Mouse (Mus musculus) kidney, postnatal 25 days (tissue): ENCODE measurements around the gene Iqsec1.
"Not testable (repeated sequence)": the region's sequence is repeated elsewhere in the genome, so short reads cannot be mapped to it uniquely, and the experiment has no call there.

ENCODE experiments used
- DNase-seq, 2 experiments: peaks; one replicate each; pipeline ENCODE4 v3.0.0; 2021; ENCODE audit warnings: mixed read lengths in 2 of 2

The Iqsec1 gene

DNA sequence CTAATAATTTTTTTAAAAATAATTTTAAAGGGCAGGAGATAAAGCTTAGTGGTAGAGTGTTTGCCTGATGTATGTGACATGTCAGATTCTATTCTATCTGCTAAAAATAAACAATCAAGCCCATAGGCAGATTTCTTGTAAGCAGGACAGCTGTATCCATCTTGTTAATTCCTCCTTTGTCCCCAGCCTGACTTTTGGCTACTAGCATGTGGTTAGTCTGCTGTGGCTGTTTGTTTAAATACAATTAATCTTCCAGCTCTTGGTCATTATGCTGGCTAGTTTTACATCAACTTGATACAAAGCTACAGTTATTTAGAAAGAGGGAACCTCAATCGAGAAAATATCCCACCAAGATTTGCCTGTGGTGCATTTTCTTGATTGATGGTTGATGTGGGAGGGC is 337.9 kb downstream of the Iqsec1 start:
- no peak for DNase-seq

DNA sequence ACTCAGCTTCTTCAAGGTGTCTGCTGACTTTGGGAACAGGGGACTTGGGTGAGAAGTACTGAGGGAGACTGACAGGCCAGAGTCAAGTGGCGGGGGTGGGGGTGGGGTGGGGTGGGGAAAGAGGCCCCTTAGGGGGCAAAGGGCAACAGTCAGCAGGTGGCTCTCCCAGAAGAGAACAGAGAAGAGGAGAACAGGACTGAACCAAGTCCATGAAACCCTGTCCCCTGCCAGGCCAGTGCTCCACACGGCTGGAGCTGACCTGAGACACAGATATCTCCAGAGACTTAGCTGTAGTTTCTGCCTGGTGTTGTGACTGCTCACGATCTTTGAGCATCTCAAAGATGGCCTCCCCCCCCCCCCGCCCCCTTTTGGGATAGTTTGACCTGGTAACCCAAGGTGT is 339.2 kb downstream of the Iqsec1 start:
- DNase-seq, result no peak

DNA sequence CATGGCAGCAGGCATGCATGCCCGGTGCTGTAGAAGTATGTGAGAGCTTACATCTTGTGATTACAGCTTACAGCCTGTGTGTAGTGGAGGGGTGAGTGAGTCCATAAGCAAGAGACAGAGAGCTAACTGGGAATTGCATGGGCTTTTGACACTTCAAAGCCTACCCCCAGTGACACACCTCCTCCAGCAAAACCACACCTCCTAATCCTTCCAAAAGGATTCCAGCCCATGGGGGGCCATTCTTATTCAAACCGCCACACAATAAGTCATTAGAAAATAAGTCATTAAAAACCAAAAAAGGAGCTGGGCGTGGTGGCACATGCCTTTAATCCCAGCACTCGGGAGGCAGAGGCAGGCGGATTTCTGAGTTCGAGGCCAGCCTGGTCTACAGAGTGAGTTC is 340.1 kb downstream of the Iqsec1 start:
- no peak for DNase-seq

DNA sequence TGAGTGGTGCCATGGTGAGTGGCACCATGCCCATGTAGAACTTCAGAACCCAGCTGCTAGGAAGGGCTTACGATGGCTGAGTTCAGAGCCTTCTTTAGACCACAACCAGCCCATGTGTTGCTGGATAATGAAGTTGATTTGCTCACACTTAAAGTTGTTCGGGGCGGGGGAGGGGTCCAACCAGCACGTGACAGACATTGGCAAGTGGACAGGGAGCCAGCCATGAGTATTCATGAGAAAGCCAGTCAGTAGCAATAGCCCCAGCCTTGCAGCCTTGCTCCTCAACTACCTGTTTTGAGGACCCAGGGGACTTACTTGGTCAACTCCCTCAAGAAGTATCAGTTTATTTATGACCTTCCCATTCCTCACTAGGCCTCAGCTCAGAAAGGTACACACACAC is 343.5 kb downstream of the Iqsec1 start:
- no peak for DNase-seq

DNA sequence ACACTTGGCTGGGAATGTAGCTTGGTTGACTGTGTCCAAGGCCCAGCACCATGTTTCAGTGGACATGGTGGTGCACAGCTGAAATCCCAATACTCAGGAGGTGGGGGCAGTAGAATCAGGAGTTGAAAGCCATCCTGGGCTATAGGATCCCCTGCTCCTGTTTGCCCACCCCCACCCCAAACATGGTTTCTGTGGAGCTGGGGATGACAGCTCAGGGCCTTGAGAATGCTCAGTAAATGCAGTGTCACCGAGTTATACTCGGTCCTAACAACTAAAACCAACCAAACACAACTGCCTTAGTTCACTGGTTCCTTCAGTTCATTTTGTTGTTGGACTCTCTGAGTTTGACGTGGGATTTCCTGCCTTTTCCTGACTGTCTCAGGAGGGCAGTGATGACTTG is 345.4 kb downstream of the Iqsec1 start:
- DNase-seq, result no peak

DNA sequence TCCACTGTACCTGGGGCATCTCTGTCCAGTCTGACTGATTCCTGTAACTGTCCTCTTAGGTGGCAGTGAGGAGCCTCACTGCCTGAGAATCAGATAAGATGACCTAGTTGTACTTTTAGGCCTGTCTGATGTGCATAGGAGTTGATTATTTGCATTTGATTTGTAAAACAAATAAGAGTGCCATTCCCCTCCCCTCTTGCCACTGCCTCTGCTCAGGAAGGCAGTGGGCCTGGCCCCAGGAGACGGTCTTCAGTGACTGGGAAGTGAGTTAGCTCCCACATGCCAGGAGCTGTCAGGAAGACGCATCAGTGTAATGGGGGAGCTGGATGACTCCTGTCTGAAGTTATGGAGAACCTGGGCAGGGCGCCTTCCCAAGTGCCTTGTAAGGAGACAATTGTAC is 352.9 kb downstream of the Iqsec1 start:
- DNase-seq, result no peak

DNA sequence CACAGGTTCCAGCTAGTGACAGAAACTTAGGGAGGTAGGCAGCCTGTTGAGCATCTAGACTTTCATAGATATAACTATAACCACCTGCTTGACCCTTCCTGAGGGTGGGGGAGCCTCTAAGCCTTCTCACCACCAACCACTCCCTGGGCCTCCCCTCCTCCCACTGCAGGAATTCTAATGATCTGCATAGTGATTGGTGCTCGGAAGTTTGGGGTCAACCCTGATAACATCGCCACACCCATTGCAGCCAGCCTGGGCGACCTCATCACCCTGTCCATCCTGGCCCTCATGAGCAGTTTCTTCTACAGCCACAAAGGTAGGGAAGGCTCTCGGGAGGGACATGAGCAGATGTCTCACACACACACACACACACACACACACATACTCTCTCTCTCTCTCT is 353.4 kb downstream of the Iqsec1 start:
- no peak for DNase-seq

DNA sequence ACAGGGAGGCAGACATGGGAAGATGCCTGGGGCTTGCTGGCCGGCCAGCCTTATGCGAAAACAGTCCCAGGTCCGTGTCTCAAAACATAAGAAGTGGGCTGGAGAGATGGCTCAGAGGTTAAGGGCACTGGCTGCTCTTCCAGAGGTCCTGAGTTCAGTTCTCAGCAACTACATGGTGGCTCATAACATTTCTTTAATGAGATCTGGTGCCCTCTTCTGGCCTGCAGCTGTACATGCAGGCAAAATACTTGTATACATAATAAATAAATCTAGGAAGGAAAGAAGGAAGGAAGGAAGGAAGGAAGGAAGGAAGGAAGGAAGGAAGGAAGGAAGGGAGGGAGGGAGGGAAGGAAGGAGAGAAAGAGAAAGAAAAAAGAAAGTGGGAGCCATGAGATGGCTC is 356.0 kb downstream of the Iqsec1 start:
- DNase-seq, result not testable (repeated sequence)

DNA sequence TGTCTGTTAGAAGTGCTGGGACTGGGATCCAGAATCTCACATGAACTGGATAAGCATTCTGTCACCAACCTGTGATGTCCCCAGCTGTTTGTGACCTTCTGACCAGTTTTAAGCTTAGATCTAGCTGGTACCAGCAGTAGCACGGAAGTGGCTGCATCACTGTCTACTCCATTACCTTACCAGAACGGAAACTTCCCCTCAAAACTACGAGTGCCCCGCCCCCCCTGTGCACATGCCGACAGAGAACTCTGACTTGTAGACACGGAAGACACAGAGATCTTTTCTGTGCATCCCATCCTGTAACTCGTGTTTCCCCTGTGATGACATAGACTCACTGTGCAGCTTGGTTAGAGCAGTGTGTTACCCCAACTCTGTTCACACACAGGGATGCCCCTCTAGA is 358.1 kb downstream of the Iqsec1 start:
- DNase-seq, result no peak

DNA sequence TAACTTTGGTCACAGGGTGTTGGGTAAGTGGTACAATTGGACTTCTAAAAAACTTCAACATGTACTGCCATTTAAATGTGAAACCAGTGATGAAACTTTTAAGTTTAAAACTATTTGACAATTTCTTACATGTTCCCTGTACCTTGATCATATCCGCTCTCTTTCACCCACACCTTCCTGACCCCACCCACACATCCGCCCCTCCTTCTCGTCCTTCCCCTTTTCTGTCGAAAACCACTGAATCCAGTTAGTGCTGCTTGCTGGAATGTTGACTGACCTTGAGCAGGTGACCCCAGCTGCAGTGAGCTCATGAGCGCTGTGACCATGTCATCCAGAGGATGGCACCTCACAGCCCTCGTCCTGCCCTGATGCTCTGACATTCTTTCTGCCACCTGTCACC is 359.0 kb downstream of the Iqsec1 start:
- no peak for DNase-seq

DNA sequence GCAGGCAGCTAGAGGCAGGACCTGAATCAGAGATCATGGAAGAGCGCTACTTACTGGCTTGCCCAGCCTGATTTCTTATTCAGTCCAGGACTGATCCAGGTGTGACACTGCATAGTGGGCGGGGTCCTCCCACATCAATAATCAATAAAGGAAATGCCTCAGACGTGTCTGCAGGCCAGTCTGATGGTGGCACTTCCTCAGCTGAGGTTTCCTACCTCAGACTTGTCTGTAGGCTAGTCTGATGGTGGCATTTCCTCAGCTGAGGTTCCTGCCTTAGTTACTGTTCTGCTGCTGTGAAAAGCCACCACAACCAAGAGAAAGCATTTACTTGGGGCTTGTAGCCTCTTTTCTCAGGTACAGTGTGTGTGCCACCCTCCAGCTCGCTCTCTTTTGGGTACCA is 360.9 kb downstream of the Iqsec1 start:
- no peak for DNase-seq

DNA sequence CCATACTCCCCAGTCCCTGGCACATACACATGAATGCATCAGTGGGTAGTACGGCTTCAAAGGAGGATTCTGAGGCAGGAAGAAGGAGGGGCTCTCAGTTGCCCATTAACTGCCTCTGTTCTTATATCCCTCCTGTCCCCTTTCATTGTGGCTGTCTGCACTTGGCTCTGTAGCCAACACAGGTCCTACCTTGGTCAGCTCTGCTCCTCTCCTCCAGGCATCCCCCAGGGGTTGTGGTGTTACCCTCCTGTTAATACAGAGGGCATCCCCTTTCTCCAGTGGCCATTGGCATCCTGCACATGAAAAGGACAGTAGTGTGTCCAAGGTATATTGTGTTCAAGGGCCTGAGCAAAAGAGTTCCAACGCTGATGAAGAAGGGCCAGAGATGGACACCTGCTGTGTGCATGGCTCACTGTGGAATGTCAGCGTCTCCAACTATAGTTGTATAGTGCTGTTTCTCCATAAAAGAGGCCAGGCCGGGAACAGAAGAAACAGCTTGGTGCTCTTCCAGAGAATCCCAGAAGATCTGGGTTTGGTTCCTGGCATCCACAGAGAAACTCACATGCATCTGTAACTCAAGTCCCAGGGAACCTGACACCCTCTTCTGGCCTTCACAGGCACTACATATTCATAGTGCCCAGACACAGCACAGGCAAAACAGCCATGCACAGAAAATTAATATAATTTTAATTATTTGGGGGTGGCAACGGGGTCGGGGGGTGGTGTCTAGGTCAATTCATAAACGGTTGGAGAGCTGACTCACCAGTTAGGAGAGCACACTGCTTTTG is 363.1 kb downstream of the Iqsec1 start:
- no peak for DNase-seq

DNA sequence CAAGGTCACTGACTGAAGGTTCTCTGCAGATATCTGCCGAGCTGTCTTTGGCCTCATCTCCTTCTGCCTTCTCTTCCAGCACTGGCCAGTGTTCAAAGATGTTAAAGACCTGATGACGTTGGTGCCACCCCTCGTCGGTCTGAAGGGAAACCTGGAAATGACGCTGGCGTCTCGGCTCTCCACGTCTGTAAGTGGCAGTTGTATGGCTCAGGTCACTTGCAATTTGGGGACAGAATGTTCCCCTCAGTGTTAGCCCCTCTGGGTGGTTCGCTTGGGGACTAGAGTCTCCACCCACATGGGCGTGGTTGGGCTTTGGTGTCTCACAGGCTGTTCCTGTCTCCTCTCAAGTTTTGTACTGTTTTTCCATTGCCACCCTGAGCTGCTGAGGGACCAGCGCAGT is 363.8 kb downstream of the Iqsec1 start:
- peak in 1 of 2 experiments; percentile 57 for DNase-seq

DNA sequence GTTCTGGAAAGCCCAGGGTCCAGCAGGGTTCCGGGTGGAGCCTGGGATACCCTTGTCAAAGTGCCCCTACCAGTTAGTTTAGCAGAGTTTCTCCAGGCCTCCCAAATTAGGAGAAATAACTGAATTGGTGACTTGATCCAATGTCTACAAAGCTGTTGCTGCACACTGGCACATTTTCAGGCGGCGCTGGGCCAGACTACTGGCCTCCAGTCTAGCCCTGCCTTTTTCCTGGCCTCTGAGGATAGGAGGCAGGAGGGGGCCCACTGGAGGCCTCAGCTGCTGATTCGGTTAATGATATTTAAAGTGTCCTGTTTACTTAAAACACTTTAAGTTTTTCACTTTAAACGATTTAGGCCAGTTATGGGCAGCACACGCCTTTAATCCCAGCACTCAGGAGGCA is 364.3 kb downstream of the Iqsec1 start:
- peak in 1 of 2 experiments; percentile 29 for DNase-seq

DNA sequence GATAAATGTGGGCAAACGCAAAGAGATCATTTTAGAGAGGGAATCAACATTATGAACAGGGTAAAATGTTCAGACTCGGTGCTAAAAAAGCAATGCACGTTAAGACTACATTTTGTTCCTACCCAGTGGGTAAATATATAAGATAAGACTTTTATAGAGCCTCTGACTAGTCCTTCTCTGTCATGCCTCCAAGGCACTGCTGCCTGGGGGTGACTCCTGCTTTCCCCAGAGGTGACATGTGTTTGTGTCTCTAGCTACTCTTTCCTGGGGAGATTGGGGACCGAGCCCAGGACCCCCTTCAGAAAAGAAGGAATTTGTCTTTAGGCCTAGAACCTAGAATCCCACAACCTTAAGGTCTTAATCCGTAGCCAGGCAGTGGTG is 365.0 kb downstream of the Iqsec1 start:
- no peak for DNase-seq

DNA sequence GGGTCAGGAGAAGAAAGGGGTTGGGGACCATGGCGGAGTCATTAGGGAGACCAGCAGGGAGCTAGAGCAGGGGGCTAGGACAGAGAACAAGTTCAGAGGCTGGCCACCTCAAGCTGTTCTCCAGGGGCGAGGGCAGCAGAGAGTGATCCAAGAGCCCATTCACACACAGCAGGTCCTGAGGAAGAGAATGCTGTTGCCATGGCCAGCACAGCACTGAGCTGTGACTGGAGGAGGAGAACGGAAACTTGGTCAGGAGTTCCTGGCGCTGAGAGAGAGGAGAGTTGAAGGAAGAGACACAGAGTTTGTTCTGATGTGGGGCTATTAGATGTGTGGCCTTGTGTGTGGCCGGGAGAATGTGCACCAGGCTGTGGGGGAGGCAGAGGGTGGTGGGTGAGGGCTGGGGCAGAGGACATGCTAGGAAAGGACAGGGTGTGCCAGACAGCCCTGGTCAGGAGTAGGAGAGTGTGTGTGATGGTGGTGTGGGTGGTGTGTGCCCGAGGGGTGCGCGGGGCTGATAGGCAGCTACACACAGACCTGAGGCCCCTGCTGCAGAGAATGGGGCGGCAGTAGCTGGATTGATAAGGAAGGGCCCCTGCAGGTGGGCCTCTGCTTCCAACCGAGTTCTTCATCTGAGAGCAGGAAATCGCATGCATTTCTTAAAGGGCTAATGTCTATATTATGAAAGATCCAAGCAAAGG is 365.6 kb downstream of the Iqsec1 start:
- no peak for DNase-seq

DNA sequence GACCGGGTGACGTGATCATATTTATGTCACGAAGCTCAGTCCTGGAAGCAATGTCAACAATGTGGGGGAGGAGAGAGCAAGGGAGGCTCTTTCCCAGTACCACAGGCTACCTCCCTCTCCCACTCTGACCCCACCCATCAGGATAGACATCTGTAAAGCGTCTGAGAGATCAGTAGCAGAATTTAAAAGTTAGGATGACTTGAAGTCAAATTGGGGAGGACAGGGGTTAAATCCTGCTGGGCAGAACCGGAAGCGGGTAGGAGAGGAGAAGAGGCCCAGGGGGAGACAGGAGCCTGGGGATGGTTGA is 366.9 kb downstream of the Iqsec1 start:
- no peak for DNase-seq

DNA sequence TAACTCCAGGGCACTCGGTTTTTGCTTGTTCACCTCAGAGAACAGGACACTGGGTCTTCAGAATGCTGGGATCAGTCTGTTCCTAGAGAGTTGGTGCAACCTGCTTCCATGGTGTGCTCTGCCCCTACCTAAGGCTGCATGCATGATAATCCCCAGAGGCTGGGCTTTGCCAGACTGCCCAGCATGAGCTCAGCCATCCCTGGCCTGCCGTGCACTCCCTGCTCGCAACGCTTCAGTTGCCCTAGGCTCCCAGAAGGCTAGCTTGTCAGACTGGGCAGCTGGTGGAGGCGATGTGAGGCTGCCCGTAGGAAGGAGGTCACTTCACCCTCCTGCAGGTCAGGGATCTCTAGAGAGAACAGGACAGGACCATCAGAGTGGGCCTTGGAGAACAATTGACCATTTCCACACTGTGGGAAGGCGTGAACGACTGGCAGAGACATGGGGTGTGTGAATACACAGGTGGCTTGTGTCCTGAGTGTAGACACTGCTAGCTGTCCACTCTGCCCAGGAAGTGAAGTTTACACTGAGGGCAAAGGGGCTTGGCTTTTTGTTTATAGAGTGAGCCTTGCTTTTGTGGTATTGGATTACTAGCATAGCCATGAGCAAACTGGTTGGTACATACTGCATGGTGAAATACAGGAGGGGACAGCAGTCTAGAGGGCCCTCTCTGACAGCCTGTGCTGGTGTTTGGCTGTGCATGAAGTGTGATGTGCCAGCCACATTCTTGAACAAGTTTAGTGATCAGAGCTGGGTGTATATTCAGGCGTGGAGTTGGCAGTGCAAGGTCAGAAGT is 367.5 kb downstream of the Iqsec1 start:
- peak; percentile 34 to 76 for DNase-seq

DNA sequence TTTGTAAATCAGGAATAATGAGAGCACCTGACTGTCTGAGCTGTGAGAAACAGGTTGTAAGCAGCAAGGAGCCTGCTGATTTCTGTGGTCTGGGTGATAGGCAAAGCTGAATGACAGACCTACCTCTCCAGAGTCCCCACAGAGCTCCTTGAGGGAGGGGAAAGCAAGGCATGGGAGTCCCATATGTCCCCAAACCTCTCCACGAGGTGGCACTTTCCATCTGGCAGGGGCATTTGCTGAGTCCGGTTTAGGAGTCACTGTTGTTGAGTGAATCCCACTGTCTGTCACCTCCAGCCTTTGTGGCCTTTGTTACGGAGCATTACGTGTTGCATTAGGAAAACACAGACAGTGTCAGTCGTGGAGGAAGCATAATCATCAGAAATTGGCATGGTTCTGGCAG is 368.5 kb downstream of the Iqsec1 start:
- DNase-seq, result no peak

DNA sequence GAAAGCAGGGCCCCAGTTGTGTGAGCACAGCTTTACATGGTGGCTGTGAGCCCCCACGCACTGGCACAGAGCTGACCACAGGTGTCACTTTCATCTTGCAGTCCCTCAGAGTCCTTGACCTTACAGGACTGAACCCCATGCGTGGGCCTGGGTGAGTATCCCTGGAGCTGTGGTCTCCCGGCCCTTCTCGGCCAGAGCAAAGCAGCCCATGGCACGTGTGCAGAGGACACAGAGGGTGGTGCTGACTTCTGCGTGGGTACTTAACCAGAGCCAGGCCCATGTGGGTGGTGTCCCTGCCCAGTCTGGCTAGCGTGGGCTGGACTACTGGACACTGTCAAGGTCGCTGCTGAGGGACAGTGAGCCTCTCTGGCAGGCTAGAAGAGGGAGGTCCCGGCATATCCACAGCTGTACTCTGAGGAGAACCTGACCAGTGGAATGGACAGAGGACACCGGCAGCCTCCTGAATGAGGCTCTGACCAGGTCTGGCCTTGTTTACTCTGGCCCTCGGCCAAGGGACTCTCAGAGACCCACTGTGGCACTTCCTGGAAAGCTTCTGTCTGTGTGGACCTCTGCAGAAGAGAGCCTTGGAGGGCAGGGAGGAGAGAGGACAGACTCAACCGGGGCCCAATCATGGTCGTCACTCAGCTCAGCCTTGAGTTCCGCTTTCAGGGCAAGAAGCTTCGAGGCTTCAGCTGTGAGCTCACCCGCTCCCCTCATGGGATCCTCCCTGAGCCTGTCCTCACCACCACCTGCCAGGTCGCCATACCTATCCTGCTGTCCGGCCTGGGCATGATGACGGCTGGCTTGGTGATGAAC is 369.5 kb downstream of the Iqsec1 start:
- DNase-seq, result peak; percentile 70 to 82

DNA sequence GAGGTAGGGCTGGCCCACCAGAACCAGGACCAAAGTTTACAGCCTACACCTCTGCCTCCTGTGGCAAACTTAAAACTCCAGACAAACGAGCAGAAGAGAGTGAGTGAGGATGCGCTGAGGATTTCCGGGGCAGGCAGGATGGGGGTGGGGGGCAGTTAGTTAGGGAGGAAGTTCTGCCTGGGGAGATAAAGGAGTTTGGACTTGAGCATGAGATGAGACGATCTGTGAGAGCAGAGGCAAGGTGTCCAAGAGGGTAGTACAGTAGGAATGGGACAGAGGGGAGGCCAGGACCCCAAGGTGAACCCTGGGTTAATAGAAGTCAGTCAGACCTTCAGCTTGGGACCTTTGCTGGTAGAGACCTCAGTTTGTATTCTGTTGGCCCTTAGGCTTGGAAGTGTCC is 370.2 kb downstream of the Iqsec1 start:
- no peak for DNase-seq

DNA sequence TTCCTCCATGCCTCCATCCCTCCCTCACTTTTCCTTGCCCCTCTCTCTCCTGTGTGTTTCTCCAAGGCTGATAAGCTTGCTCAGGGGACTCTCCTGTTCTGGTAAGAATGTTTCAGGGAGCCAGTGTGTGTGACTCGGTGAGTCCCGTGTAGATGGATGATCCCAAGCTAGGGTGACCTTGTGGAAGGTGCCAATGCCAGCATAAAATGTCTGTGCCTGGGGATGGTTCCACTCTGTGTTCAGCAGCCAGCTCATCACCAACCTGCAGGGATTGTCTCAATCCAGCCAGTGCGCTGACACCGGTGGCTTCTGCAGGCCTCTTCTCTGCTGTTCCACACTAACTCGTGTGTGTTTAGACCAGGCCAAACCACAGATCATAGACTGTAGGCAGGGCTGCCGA is 372.0 kb downstream of the Iqsec1 start:
- DNase-seq, result no peak

DNA sequence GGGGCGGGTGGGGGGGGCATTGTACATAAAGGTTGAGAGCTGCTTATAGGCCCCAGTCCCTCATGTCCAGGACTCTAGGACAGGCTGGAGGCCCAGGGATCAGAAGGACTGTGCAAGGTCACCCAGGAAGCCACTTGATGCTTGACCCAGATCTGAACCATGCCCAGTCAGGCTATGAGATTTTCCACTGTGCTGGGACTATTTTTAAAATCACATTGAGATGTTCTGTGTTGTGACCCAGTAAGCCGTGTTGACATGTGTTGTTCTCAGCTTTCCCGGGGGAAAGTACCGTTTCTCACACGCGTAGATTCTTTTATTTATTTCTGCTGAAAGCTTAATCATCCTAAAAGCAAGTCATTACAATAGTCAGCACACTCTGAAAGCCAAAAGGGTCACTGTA is 372.5 kb downstream of the Iqsec1 start:
- DNase-seq, result no peak
